Mouse (Mus musculus) right cerebral cortex, postnatal 14 days (tissue): ENCODE measurements around the gene Mtrf1.
"Not testable (repeated sequence)": the region's sequence is repeated elsewhere in the genome, so short reads cannot be mapped to it uniquely, and the experiment has no call there.

Experiments used
- DNase-seq: peaks from one replicate; pipeline ENCODE4 v3.0.0; 2022

Gene Mtrf1

DNA sequence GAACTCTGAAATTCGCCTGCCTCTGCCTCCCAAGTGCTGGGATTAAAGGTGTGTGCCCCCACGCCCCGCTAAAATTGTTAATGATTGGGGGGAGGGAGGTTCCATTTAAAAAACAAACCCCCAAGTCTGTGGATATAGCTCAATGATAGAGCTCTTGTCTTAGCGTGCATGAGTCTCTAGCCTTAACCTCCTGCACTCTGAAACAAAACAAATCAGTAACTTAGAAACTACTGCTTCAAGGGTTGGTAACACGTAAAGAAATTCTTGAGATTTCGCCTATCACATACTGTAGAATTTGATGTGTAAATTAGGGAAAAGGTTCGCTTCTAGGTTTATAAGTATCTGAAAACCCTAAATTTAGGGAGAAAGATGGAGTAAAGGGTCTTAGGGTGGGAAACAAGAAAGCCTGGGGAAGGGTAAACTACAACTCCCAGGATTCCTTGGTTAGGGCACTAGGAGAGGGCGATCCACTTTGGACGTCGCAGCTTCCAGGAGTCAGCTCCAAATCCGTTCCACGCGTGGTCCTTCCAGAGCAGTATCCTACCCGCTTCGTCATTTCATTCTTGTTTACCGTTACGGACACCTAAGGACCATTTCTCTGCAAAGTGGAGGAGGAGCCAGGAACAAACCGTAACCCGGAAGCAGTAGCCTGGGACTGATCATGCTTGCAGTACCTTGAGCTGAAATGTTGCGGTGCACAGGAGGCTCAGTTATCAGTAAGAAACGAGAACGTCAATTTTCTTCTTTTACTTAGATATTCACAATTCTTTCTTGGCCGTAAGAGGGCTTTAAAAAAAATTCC lies at the start of gene Mtrf1:
Gene Mtrf1, plus strand, starts transcription at position 452 of the 802 bp plus-strand sequence.
- peak; percentile 51 for DNase-seq

DNA sequence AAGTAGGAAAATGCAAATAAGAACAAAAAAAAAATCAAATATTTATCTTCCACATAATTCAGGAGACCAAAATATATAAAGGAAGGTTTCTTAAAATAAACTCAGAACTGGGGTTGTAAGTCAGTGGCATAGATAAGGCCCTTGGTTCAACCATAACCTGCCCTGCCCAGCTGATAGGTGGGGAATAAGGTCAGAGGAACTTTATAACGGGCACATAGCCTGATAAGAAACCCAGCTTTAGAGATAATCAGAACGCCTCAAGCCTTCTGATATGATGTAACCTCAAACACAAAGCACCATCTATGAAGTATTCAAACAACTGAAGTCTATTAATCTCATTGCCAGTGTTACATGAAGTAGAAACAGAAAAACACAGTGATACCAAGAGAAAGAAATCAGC lies 39.5 kb upstream of the Mtrf1 start:
- no peak for DNase-seq

DNA sequence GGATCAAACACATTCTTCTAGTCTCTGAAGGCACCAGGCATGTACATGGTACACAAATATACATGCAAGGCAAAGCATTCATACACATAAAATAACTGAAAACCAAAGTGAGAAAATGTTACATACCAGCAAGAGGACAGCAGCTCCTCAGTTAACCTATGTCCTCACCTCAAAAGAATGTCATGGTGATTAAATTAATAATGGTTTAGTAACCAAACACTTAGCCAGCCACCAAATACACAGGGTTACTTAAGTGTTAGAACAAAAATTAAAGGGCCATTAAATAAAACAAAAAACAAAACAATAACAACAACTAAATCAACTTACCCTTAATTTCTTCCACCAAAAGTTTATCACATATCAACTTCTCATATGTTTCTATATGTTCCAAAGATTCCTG lies 20.5 kb upstream of the Mtrf1 start:
- no peak for DNase-seq

DNA sequence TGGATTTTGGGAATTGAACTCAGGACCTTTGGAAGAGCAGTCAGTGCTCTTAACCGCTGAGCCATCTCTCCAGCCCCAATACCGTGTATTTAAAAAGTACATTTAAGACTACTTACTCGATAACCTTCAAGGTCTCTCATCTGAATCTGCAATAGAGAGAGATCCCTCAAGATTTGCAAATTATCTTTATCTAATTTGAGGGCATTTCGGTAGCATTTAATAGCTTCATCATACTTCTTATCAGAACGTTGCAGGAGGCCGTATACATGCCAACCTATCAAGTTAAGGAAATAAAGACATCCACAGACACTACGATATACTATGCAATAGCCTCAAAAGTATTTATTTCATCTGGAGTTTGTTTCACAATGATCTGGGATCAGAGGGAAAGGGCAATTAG lies 14.5 kb upstream of the Mtrf1 start:
- DNase-seq: no peak

DNA sequence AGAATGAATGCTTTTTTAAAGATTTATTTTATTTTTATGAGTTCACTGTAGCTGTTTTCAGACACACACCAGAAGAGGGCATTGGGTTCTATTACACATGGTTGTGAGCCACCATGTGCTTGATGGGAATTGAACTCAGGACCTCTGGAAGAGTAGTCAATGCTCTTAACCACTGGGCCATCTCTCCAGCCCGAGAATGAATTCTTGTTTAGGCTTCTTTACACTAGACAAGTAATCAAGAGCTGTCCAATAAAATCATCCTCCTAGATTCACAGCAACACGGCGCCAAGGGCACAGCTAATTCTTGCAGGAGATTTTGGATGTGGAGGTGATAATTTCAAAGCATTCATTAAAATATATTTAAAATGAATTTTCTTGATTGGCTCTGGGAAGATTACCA lies 9.3 kb upstream of the Mtrf1 start:
- DNase-seq: no peak

DNA sequence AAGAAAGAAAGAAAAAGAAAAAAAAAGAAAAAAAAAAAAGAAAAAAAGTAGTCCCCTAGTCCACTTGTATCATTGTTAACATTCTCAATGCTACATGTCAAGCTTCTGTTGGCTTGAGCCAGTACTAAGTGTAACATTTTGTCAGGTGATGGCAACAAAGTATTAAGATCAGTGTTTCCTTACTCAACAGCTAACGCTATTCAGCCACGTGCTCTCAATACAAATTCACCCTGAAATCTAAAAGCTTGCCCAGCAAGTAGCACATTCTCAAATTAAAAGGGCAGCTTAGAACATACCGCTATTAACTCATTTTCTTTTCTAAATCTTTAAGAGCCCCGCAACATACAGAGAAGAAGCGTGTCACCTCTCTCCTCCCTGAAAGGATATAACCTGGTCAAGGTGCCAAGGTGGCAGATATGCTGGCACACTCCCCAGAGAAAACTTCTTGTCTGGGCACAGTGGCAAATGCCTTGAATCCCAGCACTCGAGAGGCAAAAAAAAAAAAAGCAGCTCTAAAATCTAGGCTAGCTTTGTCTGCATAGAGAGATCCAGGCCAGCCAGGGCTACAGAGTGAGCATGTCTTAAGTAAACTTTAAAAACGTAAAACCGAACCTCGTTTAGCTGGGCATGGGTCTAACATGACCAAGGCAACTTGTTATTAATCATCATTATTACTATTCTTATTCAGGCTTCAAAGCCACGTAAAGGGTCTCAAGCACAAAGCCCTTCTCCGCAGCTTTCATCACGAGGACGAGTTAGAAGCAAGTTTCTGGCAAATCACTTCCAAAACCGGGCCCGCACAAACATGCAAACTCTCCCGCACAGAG lies 7.9 kb upstream of the Mtrf1 start:
- DNase-seq: no peak

DNA sequence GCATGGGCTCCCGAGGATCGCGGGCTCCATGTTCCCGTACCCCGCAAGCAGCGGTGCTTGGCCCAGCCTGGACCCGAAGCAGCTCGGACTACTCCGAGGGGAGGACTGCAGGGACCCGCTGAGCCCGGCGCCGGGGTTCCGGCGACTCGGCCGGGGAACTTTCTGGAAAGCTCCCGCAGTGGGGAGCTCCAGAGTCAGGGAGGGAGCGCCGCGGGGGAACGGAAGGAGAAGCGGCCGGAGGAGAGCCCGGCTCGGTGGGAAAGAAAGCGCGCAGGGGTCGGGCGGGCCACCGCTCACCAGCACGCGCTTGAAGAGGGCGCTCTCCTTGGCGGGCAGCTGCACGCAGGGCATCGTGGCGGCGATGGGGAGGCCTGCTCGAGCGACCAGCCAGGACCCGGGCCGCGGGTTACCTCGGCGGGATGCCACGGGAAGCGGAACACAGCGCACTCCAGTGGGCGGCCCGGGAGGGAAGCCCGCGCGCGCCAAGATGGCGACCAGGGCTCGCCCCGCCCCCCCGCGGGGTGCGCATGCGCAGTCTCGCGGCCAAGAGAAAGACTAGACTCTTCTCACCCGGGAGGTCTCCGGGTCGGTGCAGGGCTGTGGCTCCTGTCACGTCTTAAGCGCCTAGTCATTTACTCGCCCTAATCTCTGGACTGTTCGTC lies 7.2 kb upstream of the Mtrf1 start, which contains the start of gene Naa16:
Gene Naa16, minus strand, starts transcription at position 514 of the 662 bp plus-strand sequence.
- DNase-seq: peak; percentile 95

DNA sequence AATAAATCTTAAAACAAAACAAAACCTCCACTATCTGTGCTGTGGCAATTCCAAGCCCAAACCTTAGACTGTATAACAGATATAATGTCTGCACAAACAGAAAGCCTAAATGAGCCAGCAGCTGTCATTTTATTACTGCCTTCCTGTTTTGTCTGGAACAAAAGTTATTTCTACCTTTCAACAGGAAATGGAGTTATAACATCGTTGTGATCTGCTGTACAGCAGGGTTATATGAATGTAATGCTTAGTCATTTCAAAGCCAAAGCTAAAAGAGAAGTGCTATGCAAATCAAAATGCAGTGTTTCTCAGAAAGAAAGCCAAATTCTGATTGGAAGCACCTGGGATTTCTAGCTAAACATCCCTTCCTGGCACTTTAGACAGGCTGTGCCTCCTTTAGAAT lies 4.3 kb upstream of the Mtrf1 start:
- DNase-seq: no peak

DNA sequence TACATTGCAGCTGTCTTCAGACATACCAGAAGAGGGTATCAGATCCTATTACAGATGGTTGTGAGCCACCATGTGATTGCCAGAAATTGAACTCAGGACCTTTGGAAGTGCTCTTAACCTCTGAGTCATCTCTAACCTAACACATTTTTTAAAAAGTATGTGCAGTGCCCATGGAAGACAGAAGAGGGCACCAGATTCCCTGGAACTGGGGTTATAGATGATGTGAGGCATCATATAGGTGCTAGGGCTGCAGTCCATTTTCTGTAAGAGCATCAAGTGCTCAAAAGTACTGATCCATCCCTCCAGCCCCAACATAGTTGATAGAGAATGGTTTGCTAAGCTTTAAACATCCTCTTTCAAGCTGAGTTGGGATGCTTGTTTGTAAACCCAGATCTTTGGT lies 3.0 kb upstream of the Mtrf1 start:
- DNase-seq: no peak

DNA sequence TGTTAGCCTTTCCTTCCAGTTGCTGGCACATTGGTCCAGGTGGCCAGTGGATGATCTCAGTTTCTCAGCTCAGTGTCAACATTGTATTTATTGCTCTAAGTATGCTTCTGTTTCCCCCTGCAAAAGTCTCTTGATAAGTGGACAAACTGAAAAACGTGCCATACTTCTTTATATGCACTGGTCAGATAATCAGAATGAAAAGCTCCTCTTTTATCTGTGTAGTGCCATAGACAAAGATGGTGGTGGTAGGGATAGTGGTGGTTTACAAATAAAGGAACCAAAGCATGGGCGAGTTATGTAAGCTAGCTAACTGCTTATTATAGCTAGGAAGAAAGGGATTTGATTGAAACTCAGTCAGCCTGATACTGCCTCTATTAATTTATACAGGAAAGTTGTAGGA lies 10.1 kb downstream of the Mtrf1 start:
- no peak for DNase-seq

DNA sequence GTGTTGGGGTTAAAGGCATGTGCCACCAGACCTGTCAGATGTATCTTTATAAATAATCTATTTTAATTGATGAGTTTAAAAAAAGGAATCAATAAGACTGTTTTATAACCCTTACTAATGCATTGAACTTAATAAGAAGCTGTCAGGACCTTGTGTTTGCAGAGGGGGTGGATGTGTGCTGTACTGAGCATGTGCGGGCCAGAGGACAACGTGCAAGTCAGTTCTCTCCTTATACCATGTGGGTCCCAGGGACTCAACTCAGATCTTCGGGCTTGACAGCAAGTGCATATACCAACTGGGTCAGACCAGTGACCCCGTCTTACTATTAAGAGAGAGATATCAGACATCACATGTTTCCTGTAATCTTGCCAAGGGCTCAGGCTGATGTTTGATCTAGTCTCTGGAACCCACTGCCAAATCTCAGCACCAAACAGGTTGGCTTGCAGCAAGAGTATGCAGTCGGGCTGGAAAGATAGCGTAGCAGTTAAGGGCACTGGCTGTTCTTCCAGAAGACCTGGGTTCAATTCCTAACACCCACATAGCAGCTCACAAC lies 11.8 kb downstream of the Mtrf1 start:
- DNase-seq: no peak

DNA sequence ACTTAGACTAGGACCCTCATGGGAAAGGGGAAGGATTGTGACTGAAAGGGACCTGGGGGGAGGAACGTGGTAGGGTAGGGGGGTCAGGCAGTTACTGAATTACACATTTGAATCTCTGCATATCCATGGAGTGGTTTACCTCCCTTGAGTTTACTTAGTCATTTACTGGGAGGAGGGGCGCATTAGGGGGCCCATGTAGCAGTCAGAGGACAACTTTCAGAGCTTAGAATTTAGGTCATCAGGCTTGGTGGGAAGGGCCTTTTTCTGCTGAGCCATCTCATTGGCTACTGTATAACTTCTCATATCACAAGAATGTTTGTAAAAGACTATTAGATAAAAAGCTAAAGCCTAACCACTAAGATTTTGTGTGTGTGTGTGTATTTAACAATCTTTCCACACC lies 13.1 kb downstream of the Mtrf1 start:
- no peak for DNase-seq

DNA sequence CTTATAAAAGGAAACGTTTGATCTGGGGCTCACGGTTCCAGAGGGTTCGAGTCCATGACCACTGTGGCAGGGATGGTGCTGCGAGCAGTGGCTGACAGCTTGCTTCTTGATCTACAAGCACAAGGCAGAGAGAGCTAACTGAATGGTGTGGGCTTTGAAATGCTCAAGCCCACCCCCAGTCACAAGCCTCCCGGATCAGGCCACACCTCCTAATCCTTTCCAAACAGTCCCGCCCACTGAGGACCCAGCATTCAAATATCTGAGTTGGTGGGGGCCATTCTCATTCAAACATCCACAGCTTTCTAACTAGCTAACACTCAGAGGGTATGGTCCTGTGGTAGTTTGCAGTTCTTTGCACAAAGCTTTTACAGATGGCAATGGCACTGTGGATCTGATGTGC lies 15.5 kb downstream of the Mtrf1 start:
- no peak for DNase-seq

DNA sequence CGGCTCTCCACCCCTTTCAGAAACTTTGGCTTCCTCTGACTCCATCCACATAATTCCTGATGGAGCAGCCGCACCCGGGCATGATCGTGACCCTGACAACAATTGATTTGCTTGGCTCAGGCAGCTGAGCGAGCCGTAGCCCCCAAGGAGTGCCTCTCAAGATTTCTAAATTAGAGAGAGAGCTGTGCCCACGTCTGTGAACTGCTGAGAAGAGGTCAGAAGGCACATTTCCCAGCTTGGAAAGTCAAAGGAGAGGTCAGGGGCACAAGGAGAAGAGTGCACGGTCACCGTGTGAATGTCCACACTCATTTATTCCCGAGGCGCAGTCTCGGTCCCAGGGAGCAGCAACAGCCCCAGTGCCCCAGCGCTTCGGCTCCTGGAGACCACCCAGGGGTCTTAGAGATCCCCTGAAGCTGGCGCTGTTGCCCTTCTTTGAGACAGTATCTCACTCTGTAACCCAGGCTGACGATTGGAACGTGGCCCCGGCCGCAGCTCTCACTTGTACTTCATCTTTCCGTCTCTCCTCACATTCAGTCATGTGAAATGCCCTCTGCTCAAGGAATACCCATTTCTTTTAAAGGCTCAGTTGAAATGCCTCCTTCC lies 22.6 kb downstream of the Mtrf1 start:
- DNase-seq: no peak

DNA sequence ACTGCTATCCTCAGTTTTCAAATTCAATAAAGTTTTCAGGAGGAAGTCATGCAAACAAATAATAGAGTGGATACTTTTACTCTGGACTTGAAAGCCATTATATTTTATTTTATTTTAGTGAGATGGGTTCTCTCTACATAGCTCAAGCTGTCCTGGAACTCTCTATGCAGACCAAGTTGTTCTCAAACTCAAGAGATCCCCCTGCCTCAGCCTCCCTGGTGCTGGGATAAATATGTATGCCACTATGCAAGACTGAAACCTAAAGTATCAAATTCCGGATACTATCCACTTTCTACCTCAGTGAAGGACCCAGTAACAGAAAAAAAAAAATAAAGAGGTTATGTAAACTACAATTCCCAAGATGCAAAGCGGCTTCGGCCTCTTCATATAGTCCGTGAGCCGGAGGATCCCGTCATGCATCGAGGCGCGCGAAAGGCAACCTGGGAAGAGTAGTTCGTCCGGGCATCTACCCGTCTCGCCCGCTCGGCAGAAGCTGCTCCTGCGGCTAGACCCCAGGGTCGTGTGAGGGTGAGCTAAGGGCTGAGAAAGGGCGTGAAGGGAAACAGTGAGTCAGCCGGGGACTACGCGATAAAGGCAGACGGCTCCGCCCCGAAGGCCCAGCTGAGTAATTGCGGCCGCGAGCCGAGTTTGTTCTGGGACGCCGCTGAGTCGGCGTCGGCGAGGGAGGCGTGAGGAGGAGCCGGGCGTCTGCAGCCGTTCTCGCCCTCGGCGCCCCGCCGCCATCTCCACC lies 28.6 kb downstream of the Mtrf1 start, which contains the start of gene Kbtbd7:
Gene Kbtbd7, plus strand, starts transcription at position 533 of the 751 bp plus-strand sequence.
- DNase-seq: peak; percentile 91

DNA sequence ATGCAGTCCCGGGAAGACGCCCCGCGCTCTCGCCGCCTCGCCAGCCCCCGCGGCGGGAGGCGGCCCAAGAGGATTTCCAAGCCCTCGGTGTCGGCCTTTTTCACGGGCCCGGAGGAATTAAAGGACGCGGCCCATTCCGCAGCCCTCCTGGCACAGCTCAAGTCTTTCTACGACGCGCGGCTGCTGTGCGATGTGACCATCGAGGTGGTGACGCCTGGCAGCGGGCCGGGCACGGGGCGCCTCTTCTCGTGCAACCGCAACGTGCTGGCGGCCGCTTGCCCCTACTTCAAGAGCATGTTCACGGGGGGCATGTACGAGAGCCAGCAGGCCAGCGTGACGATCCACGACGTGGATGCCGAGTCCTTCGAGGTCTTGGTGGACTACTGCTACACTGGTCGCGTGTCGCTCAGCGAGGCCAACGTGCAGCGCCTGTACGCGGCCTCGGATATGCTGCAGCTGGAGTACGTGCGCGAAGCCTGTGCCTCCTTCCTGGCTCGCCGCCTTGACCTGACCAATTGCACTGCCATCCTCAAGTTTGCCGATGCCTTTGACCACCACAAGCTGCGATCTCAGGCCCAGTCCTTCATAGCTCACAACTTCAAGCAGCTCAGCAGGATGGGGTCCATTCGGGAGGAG lies 29.3 kb downstream of the Mtrf1 start:
- not testable (repeated sequence) for DNase-seq

DNA sequence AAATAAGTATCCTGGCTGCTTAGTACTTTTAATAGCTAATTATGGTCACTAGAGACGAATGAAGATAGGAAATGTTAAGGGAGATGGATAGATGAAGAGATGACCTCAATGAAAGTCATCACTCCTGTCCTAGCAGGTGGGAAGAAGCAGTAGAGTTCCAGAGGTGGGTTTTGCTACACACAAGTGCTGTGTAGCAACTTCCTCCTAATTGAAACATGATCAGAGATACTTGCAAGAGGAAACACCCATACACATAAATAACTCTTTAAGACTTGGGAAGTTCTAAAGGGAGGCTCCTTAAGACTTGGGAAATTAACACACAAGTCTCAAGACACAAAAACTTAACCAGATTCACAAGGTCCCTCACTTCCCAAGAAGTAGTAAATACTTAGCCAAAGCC lies 36.5 kb downstream of the Mtrf1 start:
- no peak for DNase-seq

DNA sequence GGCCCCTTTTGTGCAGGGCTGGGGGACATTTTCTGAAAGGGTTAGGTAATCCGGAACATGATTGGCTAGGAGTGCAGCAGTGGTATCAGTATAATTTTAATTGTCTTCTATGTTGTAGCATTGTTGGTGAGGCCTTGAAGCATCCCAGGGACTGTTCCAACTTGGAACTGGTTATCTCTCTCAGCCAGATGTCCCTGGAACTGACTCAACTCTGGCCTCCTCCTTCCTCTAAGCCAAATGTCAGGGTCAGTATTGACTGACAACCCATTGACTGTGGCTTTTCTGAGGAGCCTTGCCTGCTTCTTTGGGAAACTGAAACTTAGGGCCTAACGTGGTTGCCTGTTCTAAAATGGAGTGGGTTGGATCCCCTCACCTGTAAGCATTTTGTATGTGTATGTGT lies 43.1 kb downstream of the Mtrf1 start:
- DNase-seq: no peak

DNA sequence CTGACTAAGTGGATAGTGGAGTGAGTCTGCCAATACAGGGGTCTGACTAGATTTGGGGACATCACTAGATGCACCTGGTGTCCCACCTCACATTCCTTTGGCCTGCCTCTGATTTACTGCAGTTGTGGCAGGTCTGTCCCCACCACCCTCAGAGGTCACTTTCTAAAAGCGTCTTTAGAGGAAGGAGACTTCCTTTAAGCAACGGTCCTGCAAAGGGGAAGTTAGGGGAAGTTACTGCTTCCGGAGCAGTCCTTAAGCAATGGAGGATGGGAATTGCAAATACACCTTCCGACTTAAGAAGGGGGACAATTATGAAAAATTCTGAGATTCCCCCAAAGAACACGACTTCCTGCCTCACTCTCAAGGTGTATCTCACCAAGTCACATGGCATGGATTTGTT lies 43.9 kb downstream of the Mtrf1 start:
- no peak for DNase-seq

DNA sequence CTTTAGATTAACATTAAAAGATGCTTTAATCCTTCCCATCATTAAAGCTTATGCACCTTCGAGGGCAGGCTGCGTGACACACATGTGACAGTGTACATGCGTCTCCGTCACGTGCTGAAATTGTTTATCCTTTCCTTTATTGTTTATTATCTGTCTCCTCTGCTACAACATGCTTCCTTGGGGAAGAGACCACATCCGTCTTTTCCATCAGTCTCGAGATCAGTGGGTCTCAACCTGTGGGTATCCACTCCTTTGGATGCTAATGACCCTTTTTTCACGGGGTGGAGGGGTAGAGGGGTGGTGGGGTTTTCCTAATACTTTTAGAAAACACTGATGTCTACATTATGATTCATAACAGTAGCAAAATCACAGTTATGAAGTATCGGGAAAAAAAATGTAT lies 47.0 kb downstream of the Mtrf1 start:
- DNase-seq: no peak

DNA sequence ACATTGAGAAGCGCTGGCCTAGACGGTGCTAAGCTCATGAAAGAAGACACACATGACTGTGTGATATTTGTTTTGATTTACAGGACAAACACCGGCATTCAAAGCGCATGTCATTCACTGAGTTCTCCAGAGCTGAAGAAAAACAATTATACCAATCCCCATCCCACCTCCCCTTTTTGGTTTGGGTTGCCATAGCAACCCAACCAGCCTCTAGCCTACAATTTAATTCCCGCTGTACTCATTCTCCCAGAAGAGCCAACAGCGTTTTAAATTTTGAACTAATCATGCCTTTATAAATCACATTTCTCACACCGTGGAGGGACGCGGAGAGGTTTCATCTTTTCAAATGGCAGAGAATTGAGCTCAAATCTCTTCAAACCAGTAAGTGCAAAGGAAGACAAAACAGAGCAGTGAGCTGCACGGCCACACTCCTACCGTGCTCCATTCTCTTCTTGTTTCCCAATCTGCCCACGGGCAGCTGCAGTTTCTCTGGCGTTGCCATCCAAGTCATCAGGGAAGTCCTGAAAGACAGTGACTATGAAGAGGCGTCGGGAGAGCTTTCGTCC lies 47.6 kb downstream of the Mtrf1 start:
- DNase-seq: peak; percentile 12
